Mouse (Mus musculus) G1E-ER4 (cell line): Measurements from ENCODE around the gene Gm8122. TPM values are rescaled to one million over a fixed set of nuclear protein-coding genes. Genes with fewer than 3 reads are reported as not detected.
"Not testable (repeated sequence)": the region's sequence is repeated elsewhere in the genome, so short reads cannot be mapped to it uniquely, and the experiment has no call there.

Experiments
- GATA1 ChIP-seq: IDR thresholded peaks from one replicate; pipeline ENCODE4 v1.8.0; 2012; ENCODE audit warnings: low read length, inconsistent platforms
- polyA plus RNA-seq: library from polyadenylated mRNA; stranded (reverse); fragments of >175 nt; gene quantifications from 2 replicates; pipeline ENCODE4 v1.2.3, GENCODE M21; 2012

The Gm8122 gene
- not detected in 2 replicates for polyA plus RNA-seq

DNA sequence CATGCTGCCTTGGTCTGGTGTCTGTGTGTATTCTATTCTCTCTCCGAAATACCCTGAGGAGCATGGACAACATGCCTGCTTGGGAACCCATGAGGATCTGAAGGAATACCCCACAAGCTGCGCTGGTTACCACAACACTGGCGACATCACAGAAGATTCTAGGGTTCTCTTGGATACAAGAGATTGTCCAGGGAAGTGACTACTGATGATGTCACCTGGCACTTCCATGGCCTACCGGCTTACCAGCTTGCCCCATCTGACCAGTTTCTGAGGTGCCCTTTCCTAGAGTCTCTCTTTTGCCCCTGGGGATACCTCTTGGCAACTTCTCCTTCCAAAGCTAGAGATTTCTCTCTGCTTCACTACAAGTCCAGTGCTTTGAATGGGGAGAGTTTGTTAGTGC is at the start of gene Gm8122:
Gene Gm8122, minus strand, starts transcription at position 101 of the 400 bp plus-strand sequence.
- TF ChIP-seq GATA1 = not testable (repeated sequence)

DNA sequence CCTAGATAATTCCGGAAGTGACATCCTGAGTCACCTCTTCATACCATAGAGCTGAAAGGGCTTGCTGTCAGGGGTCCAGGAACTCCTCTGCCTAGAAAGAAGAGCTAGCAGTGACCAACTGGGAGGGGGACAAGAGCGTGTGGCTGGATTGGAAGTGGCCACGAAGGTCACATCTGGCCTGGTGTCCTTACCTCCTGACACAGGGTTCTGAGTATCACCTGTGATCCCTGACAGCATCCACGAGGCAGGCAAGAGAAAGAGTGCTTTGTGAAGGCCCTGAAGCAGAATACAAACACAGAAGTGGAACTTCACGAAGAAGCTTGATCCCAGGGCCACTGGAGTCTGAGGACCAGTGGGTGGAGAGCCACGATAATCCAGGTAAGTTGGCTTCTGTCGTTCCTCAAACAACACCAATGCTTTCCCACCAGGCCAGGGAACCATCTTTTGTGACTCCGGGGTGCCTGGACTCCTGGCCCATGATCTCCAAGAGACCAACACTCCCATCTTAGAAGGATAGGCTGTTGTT is 39.9 kb upstream of the Gm8122 start, which contains the start of gene Gm9732:
Gene Gm9732, plus strand, starts transcription at position 51 of the 526 bp plus-strand sequence.
- TF ChIP-seq GATA1 = not testable (repeated sequence)

DNA sequence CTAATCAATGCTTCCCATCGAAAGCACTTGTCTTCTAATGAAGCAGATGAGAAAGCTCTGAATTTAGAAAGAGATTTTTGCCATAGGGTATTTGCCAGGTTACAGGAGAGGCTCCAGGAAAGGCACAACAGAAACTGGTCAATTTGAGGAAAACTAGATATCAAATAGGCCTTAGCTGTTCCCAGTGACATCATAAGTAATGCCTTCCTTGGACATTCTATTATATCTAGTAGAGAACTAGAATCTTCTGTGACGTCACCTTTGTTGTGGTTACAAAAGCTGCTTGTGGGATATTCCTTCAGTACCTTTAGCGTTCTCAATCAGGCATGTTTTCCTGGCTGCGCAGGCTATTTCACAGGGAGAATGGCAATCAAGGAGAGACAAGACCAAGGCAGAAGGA is 23.2 kb upstream of the Gm8122 start, which contains the start of gene Gm8126:
Gene Gm8126, plus strand, starts transcription at position 301 of the 400 bp plus-strand sequence.
- not testable (repeated sequence) for TF ChIP-seq GATA1

Other genes starting within 250 kb of the Gm8122 start
- not detected in 2 replicates for gene Gm8082, start 241.7 kb downstream of the Gm8122 start, polyA plus RNA-seq
- not detected in 2 replicates for gene Gm10376, start 219.7 kb downstream of the Gm8122 start, polyA plus RNA-seq
- not detected in 2 replicates for gene Gm8094, start 158.7 kb downstream of the Gm8122 start, polyA plus RNA-seq
- gene Gm8104, start 134.7 kb downstream of the Gm8122 start, polyA plus RNA-seq = not detected in 2 replicates
- not detected in 2 replicates for gene Gm7233, start 55.4 kb downstream of the Gm8122 start, polyA plus RNA-seq
- not detected in 2 replicates for gene Gm8126, start 23.3 kb upstream of the Gm8122 start, polyA plus RNA-seq
- gene Gm9732, start 39.7 kb upstream of the Gm8122 start, polyA plus RNA-seq = 1.9 and 5.8 TPM in 2 replicates
- gene Gm8127, start 58.5 kb upstream of the Gm8122 start, polyA plus RNA-seq = not detected in 2 replicates
- not detected in 2 replicates for gene 1700001F09Rik, start 112.5 kb upstream of the Gm8122 start, polyA plus RNA-seq
- not detected in 2 replicates for gene Gm8138, start 181.0 kb upstream of the Gm8122 start, polyA plus RNA-seq